Mouse (Mus musculus) spleen, postnatal 0 days (tissue): ENCODE measurements around the gene Gdf7. TPM values are rescaled to one million over a fixed set of nuclear protein-coding genes. Genes with fewer than 3 reads are reported as not detected.

Source experiments
- polyA plus RNA-seq: library from polyadenylated mRNA; unstranded; fragments of >200 nt; fragmentation: Nextera tagmentation; extraction: Ambion mirVana; gene quantifications from 2 replicates; pipeline ENCODE4 v1.2.1, GENCODE M21; 2015

Gene Gdf7
- not detected in 2 replicates for polyA plus RNA-seq

GRCm38 (mm10) chr12:8301841-8302431 is at the start of gene Gdf7:
Gene Gdf7 (minus strand): TSS chr12:8301954.

GRCm38 (mm10) chr12:8313270-8313771 is 11.6 kb upstream of the Gdf7 start, which contains the start of gene Hs1bp3:
Gene Hs1bp3 (plus strand): TSS chr12:8313432.

Other genes with a start within 250 kb of the Gdf7 start
- gene Ldah, start 93.8 kb downstream of the Gdf7 start, polyA plus RNA-seq, result 35.8 and 39.9 TPM in 2 replicates
- 3.8 and 5.2 TPM in 2 replicates for gene Hs1bp3, start 11.5 kb upstream of the Gdf7 start, polyA plus RNA-seq
- gene Rhob, start 198.1 kb upstream of the Gdf7 start, polyA plus RNA-seq, result 18.9 and 21.3 TPM in 2 replicates